Mouse (Mus musculus): Measurements from ENCODE around the gene Ccdc121.

DNA sequence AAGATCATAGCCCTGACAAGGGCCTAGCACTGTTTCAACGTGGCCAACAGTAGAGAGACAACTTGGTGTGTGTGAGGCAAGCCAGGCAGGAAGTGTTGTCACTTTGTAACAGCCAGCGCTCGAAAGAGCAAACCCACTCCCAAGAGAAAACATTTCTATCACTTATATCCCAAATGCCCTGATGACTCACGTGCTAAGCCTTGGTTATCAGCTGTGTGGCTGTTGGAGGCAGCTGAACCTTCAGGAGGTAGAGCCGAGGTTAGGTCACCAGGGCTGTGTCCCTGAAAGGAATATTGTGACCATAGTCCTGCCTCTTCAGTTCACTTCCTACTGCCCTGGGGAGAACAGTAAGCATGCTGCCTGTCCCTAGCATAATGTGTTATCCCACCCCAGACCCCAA is 39.6 kb upstream of the Ccdc121 start:
- TF ChIP-seq MAFK (IDR thresholded peaks at IDR 0.05; ENCODE audit: insufficient read depth, low read depth, low read length) = no peak
- TF ChIP-seq HCFC1 (IDR thresholded peaks at IDR 0.05; ENCODE audit: borderline replicate concordance, insufficient read depth, low read length) = no peak
- TF ChIP-seq CHD2 (IDR thresholded peaks at IDR 0.05; ENCODE audit: low read depth, low read length) = no peak
- TF ChIP-seq ZC3H11A (IDR thresholded peaks at IDR 0.05; ENCODE audit: borderline replicate concordance, low read depth, low read length) = no peak
- no peak for TF ChIP-seq ZNF384 (IDR thresholded peaks at IDR 0.05; ENCODE audit: low read depth, low read length)
